Mouse (Mus musculus) megakaryocyte, embryonic 14.5 days (primary cell): ENCODE results near the gene Mrpl19.

Experiments used
- FLI1 ChIP-seq: IDR thresholded peaks from 2 replicates; pipeline ENCODE4 v1.6.1; 2012; ENCODE audit warnings: low read length, inconsistent platforms, mixed read lengths
- GATA1 ChIP-seq: IDR thresholded peaks from 3 replicates; pipeline ENCODE4 v1.6.1; 2012; ENCODE audit warnings: mixed read lengths, low read length, inconsistent platforms, borderline replicate concordance

GRCm38 (mm10) chr6:81965296-81966067, at the start of gene Mrpl19:
- TF ChIP-seq GATA1, result no peak
- no peak for TF ChIP-seq FLI1
